ENCODE assay signal across 32 mouse cellular contexts in genomic region chr19:57536512-57536911, GRCm38 (mm10).
DNase-seq lines count a peak whose midpoint lies in the region; ATAC-seq and TF ChIP-seq lines count a peak whose summit lies in the region.
"Had no signal": no experiment of that assay in that cellular context is flagged by ENCODE, and none has a peak within 500 bp of the region (broad histone marks: within the 10 kb centered on the region; RNA-seq: fewer than 3 reads in every experiment).

No protein-coding gene starts in this region.

- H3K4me2 ChIP-seq in forebrain, embryonic 15.5 days (replicated peaks): no peak overlapping the region
- H3K4me2 ChIP-seq in embryonic facial prominence, embryonic 14.5 days (ENCODE audit: low read depth, low read length): no peak overlapping the region
- H3K4me2 ChIP-seq in midbrain, postnatal 0 days (ENCODE audit: low read depth, low read length, poor library complexity, severe bottlenecking): no peak overlapping the region
- H3K4me2 ChIP-seq: embryonic facial prominence, embryonic 15.5 days; heart, embryonic 11.5 days; kidney, embryonic 15.5 days; limb, embryonic 12.5 days; liver, embryonic 12.5 days had no signal

- WGBS in forebrain, embryonic 15.5 days: 15% methylated on average over 5 of the region's 5 CpGs
- whole genome bisulfite sequencing in forebrain, embryonic 10.5 days: 62% methylated on average over 5 of the region's 5 CpGs
- 51% methylated on average over 5 of the region's 5 CpGs for WGBS in liver, adult 2 months
- WGBS in embryonic facial prominence, embryonic 14.5 days: 28% methylated on average over 5 of the region's 5 CpGs
- 33% methylated on average over 5 of the region's 5 CpGs for WGBS in midbrain, postnatal 0 days

- no peaks in the 10 kb centered on the region for H3K9me3 ChIP-seq in forebrain, embryonic 15.5 days
- no peaks in the 10 kb centered on the region for H3K9me3 ChIP-seq in forebrain, embryonic 10.5 days
- 0 out of 2 replicates have a peak, but pooled peaks cover 5% of the 10 kb centered on the region for H3K9me3 ChIP-seq in embryonic facial prominence, embryonic 14.5 days (ENCODE audit: control insufficient read depth, low read length)
- H3K9me3 ChIP-seq in midbrain, postnatal 0 days (ENCODE audit: low read length): no peaks in the 10 kb centered on the region
- H3K9me3 ChIP-seq: embryonic facial prominence, embryonic 15.5 days; kidney, embryonic 15.5 days; liver, embryonic 12.5 days had no signal

- no peak overlapping the region for H3K4me3 ChIP-seq in forebrain, embryonic 15.5 days
- no peak overlapping the region for H3K4me3 ChIP-seq in forebrain, embryonic 10.5 days
- H3K4me3 ChIP-seq in liver, adult 2 months (ENCODE audit: insufficient read depth, low read depth, low read length): no peak overlapping the region
- H3K4me3 ChIP-seq in embryonic facial prominence, embryonic 14.5 days (ENCODE audit: low read depth, low read length): no peak overlapping the region
- H3K4me3 ChIP-seq in midbrain, postnatal 0 days (ENCODE audit: low read depth, low read length): no peak overlapping the region
- H3K4me3 ChIP-seq: embryonic facial prominence, embryonic 15.5 days; gastrocnemius, adult 2 months; kidney, embryonic 15.5 days; layer of hippocampus, adult 2 months; left cerebral cortex, adult 2 months; limb, embryonic 12.5 days; liver, embryonic 12.5 days; megakaryocyte, embryonic 14.5 days had no signal

- H3K4me1 ChIP-seq in forebrain, embryonic 15.5 days: peaks cover 18% of the 10 kb centered on the region
- peaks cover 25% of the 10 kb centered on the region for H3K4me1 ChIP-seq in forebrain, embryonic 10.5 days
- H3K4me1 ChIP-seq in liver, adult 2 months (ENCODE audit: control insufficient read depth, insufficient read depth, low read length): peaks cover 14% of the 10 kb centered on the region
- no peaks in the 10 kb centered on the region for H3K4me1 ChIP-seq in embryonic facial prominence, embryonic 14.5 days (ENCODE audit: control insufficient read depth, insufficient read depth, low read length)
- H3K4me1 ChIP-seq in midbrain, postnatal 0 days (ENCODE audit: insufficient read depth, low read length): no peaks in the 10 kb centered on the region
- H3K4me1 ChIP-seq: embryonic facial prominence, embryonic 15.5 days; kidney, embryonic 15.5 days; liver, embryonic 12.5 days; megakaryocyte, embryonic 14.5 days had no signal

- no peaks in the 10 kb centered on the region for H3K36me3 ChIP-seq in forebrain, embryonic 15.5 days
- H3K36me3 ChIP-seq in forebrain, embryonic 10.5 days (replicated peaks): no peaks in the 10 kb centered on the region
- no peaks in the 10 kb centered on the region for H3K36me3 ChIP-seq in liver, adult 2 months (ENCODE audit: control insufficient read depth, insufficient read depth, low read length)
- H3K36me3 ChIP-seq in embryonic facial prominence, embryonic 14.5 days (ENCODE audit: control insufficient read depth, insufficient read depth, low read length): no peaks in the 10 kb centered on the region
- no peaks in the 10 kb centered on the region for H3K36me3 ChIP-seq in midbrain, postnatal 0 days (ENCODE audit: insufficient read depth, low read length)
- H3K36me3 ChIP-seq: embryonic facial prominence, embryonic 15.5 days; kidney, embryonic 15.5 days; limb, embryonic 12.5 days; liver, embryonic 12.5 days had no signal

- H3K79me2 ChIP-seq in liver, adult 2 months (ENCODE audit: control insufficient read depth, insufficient read depth, low read length): no peaks in the 10 kb centered on the region

- peak; percentile 41; the same call in 1 of the 2 replicates for ATAC-seq in forebrain, embryonic 15.5 days (replicated peaks)
- ATAC-seq in embryonic facial prominence, embryonic 14.5 days (ENCODE audit: low read depth): no peak
- 0 out of 2 replicates have a peak, but pooled peaks have one; percentile 49 for ATAC-seq in midbrain, postnatal 0 days (ENCODE audit: low FRiP score)
- no peak for ATAC-seq in erythroblast, adult 5-6 weeks (replicated peaks; ENCODE audit: low FRiP score, poor library complexity, severe bottlenecking)
- ATAC-seq: inflammation-experienced regulatory T-cells, adult 6 months; liver, embryonic 12.5 days; liver, postnatal 0 days; Patski had no signal

- H3K27me3 ChIP-seq in forebrain, embryonic 15.5 days: no peaks in the 10 kb centered on the region
- H3K27me3 ChIP-seq in forebrain, embryonic 10.5 days (ENCODE audit: poor library complexity, severe bottlenecking): peaks cover 5% of the 10 kb centered on the region; the same call in 1 of the 2 replicates
- no peaks in the 10 kb centered on the region for H3K27me3 ChIP-seq in liver, adult 2 months (ENCODE audit: control insufficient read depth, insufficient read depth, low read length)
- H3K27me3 ChIP-seq in embryonic facial prominence, embryonic 14.5 days (replicated peaks; ENCODE audit: control insufficient read depth, insufficient read depth, low read length): no peaks in the 10 kb centered on the region
- no peaks in the 10 kb centered on the region for H3K27me3 ChIP-seq in midbrain, postnatal 0 days (ENCODE audit: insufficient read depth, low read length)
- H3K27me3 ChIP-seq: embryonic facial prominence, embryonic 15.5 days; kidney, embryonic 15.5 days; liver, embryonic 12.5 days had no signal

- H3K27ac ChIP-seq in forebrain, embryonic 15.5 days (replicated peaks): 0 out of 2 replicates have a peak overlapping the region, but pooled peaks have one; percentile 52
- H3K27ac ChIP-seq in forebrain, embryonic 10.5 days: no peak overlapping the region
- no peak overlapping the region for H3K27ac ChIP-seq in liver, adult 2 months (replicated peaks; ENCODE audit: insufficient read depth, low read depth, low read length)
- H3K27ac ChIP-seq in embryonic facial prominence, embryonic 14.5 days (replicated peaks; ENCODE audit: low read depth, low read length): 0 out of 2 replicates have a peak overlapping the region, but pooled peaks have one; percentile 15
- peak overlapping the region; percentile 18; the same call in 1 of the 2 replicates for H3K27ac ChIP-seq in midbrain, postnatal 0 days (ENCODE audit: low read depth, low read length)
- H3K27ac ChIP-seq: embryonic facial prominence, embryonic 15.5 days; gastrocnemius, adult 2 months; kidney, embryonic 15.5 days; layer of hippocampus, adult 2 months; left cerebral cortex, adult 2 months; liver, embryonic 12.5 days had no signal

- no peak for DNase-seq in forebrain, embryonic 10.5 days (ENCODE audit: extremely low spot score, low spot score)
- DNase-seq in liver, adult 2 months (ENCODE audit: extremely low read depth, low read depth, low spot score): peak; percentile 43
- DNase-seq in liver: no peak
- DNase-seq in embryonic facial prominence, embryonic 14.5 days (ENCODE audit: low spot score): no peak
- DNase-seq in midbrain, postnatal 0 days (ENCODE audit: low spot score): no peak
- DNase-seq in spleen, postnatal 4 days (ENCODE audit: low spot score in 2 of 2): no peak
- DNase-seq: adrenal gland, postnatal 14 days; cerebellum, adult 11-12 months; cerebellum, adult 9-11 months; gastrocnemius, adult 2 months; gastrocnemius, postnatal 36 days; heart, adult 18-20 months; heart, postnatal 36 days; kidney, adult 11 months; kidney, postnatal 36 days; liver, postnatal 0 days; lung, postnatal 4 days; right cerebral cortex, postnatal 25 days; thymus, adult 2 months; thymus, postnatal 36 days had no signal

- no peak for TF ChIP-seq POLR2A in liver, adult 2 months (IDR thresholded peaks at IDR 0.05; ENCODE audit: extremely low read depth, insufficient read depth, low read length)

- no peak overlapping the region for H3K9ac ChIP-seq in forebrain, embryonic 15.5 days (replicated peaks)
- H3K9ac ChIP-seq in liver, adult 2 months (ENCODE audit: low read depth, low read length): no peak overlapping the region
- H3K9ac ChIP-seq in embryonic facial prominence, embryonic 14.5 days (ENCODE audit: low read depth, low read length): no peak overlapping the region
- no peak overlapping the region for H3K9ac ChIP-seq in midbrain, postnatal 0 days (replicated peaks; ENCODE audit: low read length, poor library complexity, severe bottlenecking)
- H3K9ac ChIP-seq: embryonic facial prominence, embryonic 15.5 days; kidney, embryonic 15.5 days; limb, embryonic 12.5 days; liver, embryonic 12.5 days; liver, postnatal 0 days had no signal

- TF ChIP-seq CTCF in liver, adult 2 months (IDR thresholded peaks at IDR 0.05; ENCODE audit: low read depth, low read length): no peak
- TF ChIP-seq CTCF in midbrain, postnatal 0 days (IDR thresholded peaks at IDR 0.05): no peak

Comparison
In these comparisons a context has a peak if more than half of its experiments do, and no peak if none do; other contexts are left out.
1. H3K27ac ChIP-seq: peak in forebrain, embryonic 15.5 days (single experiment), embryonic facial prominence, embryonic 14.5 days (single experiment) and midbrain, postnatal 0 days (single experiment); none in forebrain, embryonic 10.5 days (single experiment) and liver, adult 2 months (single experiment).
2. ATAC-seq: peak in forebrain, embryonic 15.5 days (single experiment) and midbrain, postnatal 0 days (single experiment); none in embryonic facial prominence, embryonic 14.5 days (single experiment) and erythroblast, adult 5-6 weeks (single experiment).